Mouse (Mus musculus): ENCODE measurements around the gene Rspo1. TPM values are rescaled to one million over a fixed set of nuclear protein-coding genes. Genes with fewer than 3 reads are reported as not detected.

Rspo1 gene
- polyA plus RNA-seq, 1 experiment from 2014 or later: 18.3 TPM

GRCm38 (mm10) chr4:125002978-125003377 lies 16.7 kb downstream of the Rspo1 start:
- H3K4me3 ChIP-seq (ENCODE audit: low read depth, low read length): no peak overlapping the region
- no peaks in the 10 kb centered on the region for H3K36me3 ChIP-seq (ENCODE audit: control insufficient read depth, insufficient read depth, low read length)
- no peak overlapping the region for H3K9ac ChIP-seq (replicated peaks; ENCODE audit: low read depth, low read length)
- peaks cover 4% of the 10 kb centered on the region; the same call in 1 of the 2 replicates for H3K27me3 ChIP-seq (ENCODE audit: control insufficient read depth, insufficient read depth, low read length)
- H3K9me3 ChIP-seq (ENCODE audit: control insufficient read depth, low read depth, low read length): no peaks in the 10 kb centered on the region
- H3K4me2 ChIP-seq (replicated peaks; ENCODE audit: low read depth, low read length): no peak overlapping the region
- 52% methylated on average over 8 of the region's 8 CpGs for WGBS
- no peak overlapping the region for H3K27ac ChIP-seq (ENCODE audit: low read length)
- no peaks in the 10 kb centered on the region for H3K4me1 ChIP-seq (ENCODE audit: control insufficient read depth, insufficient read depth, low read length)
- ATAC-seq (ENCODE audit: insufficient number of reproducible peaks, insufficient read depth, low FRiP score, low read depth): no peak

- no peak overlapping the region for H3K4me3 ChIP-seq (ENCODE audit: low read depth, low read length)
- no peak overlapping the region for H3K27ac ChIP-seq (ENCODE audit: low read length)
- no peaks in the 10 kb centered on the region for H3K9me3 ChIP-seq (ENCODE audit: control insufficient read depth, low read depth, low read length)
- H3K36me3 ChIP-seq (ENCODE audit: control insufficient read depth, insufficient read depth, low read length): no peaks in the 10 kb centered on the region
- no peak overlapping the region for H3K4me2 ChIP-seq (replicated peaks; ENCODE audit: low read depth, low read length)
- WGBS: 41% methylated on average over 12 of the region's 12 CpGs
- H3K9ac ChIP-seq (replicated peaks; ENCODE audit: low read depth, low read length): no peak overlapping the region
- no peak for ATAC-seq (ENCODE audit: insufficient number of reproducible peaks, insufficient read depth, low FRiP score, low read depth)
- no peaks in the 10 kb centered on the region for H3K4me1 ChIP-seq (ENCODE audit: control insufficient read depth, insufficient read depth, low read length)
- peaks cover 6% of the 10 kb centered on the region; the same call in 1 of the 2 replicates for H3K27me3 ChIP-seq (ENCODE audit: control insufficient read depth, insufficient read depth, low read length)
Measured at GRCm38 (mm10) chr4:125004886-125005285, 18.7 kb downstream of the Rspo1 start.

- H3K4me1 ChIP-seq (ENCODE audit: control insufficient read depth, insufficient read depth, low read length): no peaks in the 10 kb centered on the region
- no peak overlapping the region for H3K27ac ChIP-seq (ENCODE audit: low read length)
- peaks cover 6% of the 10 kb centered on the region; the same call in 1 of the 2 replicates for H3K27me3 ChIP-seq (ENCODE audit: control insufficient read depth, insufficient read depth, low read length)
- WGBS: 57% methylated on average over 15 of the region's 15 CpGs
- H3K4me2 ChIP-seq (replicated peaks; ENCODE audit: low read depth, low read length): no peak overlapping the region
- no peak for ATAC-seq (ENCODE audit: insufficient number of reproducible peaks, insufficient read depth, low FRiP score, low read depth)
- H3K9ac ChIP-seq (replicated peaks; ENCODE audit: low read depth, low read length): no peak overlapping the region
- no peaks in the 10 kb centered on the region for H3K9me3 ChIP-seq (ENCODE audit: control insufficient read depth, low read depth, low read length)
- H3K4me3 ChIP-seq (ENCODE audit: low read depth, low read length): no peak overlapping the region
- no peaks in the 10 kb centered on the region for H3K36me3 ChIP-seq (ENCODE audit: control insufficient read depth, insufficient read depth, low read length)
Measured at GRCm38 (mm10) chr4:125007460-125007859, 21.2 kb downstream of the Rspo1 start.

- ATAC-seq (ENCODE audit: insufficient number of reproducible peaks, insufficient read depth, low FRiP score, low read depth): no peak
- WGBS: 67% methylated on average over 6 of the region's 6 CpGs
- Histone ChIP-seq H3K27me3 (ENCODE audit: control insufficient read depth, insufficient read depth, low read length) (peaks cover 6% of the 10 kb centered on the region; the same call in 1 of the 2 replicates), H3K4me1 (ENCODE audit: control insufficient read depth, insufficient read depth, low read length) (no peaks in the 10 kb centered on the region), H3K4me2 (replicated peaks; ENCODE audit: low read depth, low read length) (no peak overlapping the region), H3K36me3 (ENCODE audit: control insufficient read depth, insufficient read depth, low read length) (no peaks in the 10 kb centered on the region), H3K27ac (ENCODE audit: low read length) (no peak overlapping the region), H3K9ac (replicated peaks; ENCODE audit: low read depth, low read length) (no peak overlapping the region), H3K9me3 (ENCODE audit: control insufficient read depth, low read depth, low read length) (no peaks in the 10 kb centered on the region), H3K4me3 (ENCODE audit: low read depth, low read length) (no peak overlapping the region)
Measured at GRCm38 (mm10) chr4:125008220-125008619, 22.0 kb downstream of the Rspo1 start.

- WGBS: 53% methylated on average over 8 of the region's 8 CpGs
- H3K4me1 ChIP-seq (ENCODE audit: control insufficient read depth, insufficient read depth, low read length): no peaks in the 10 kb centered on the region
- no peaks in the 10 kb centered on the region for H3K9me3 ChIP-seq (ENCODE audit: control insufficient read depth, low read depth, low read length)
- H3K9ac ChIP-seq (replicated peaks; ENCODE audit: low read depth, low read length): no peak overlapping the region
- ATAC-seq (ENCODE audit: insufficient number of reproducible peaks, insufficient read depth, low FRiP score, low read depth): no peak
- no peak overlapping the region for H3K27ac ChIP-seq (ENCODE audit: low read length)
- H3K36me3 ChIP-seq (ENCODE audit: control insufficient read depth, insufficient read depth, low read length): no peaks in the 10 kb centered on the region
- H3K4me3 ChIP-seq (ENCODE audit: low read depth, low read length): no peak overlapping the region
- no peak overlapping the region for H3K4me2 ChIP-seq (replicated peaks; ENCODE audit: low read depth, low read length)
- peaks cover 6% of the 10 kb centered on the region; the same call in 1 of the 2 replicates for H3K27me3 ChIP-seq (ENCODE audit: control insufficient read depth, insufficient read depth, low read length)
Measured at GRCm38 (mm10) chr4:125008712-125009111, 22.5 kb downstream of the Rspo1 start.

GRCm38 (mm10) chr4:125015806-125016635 lies 29.8 kb downstream of the Rspo1 start, which contains the start of gene Gnl2:
Gene Gnl2 (plus strand): TSS chr4:125016585.
- no peaks in the 10 kb centered on the region for H3K36me3 ChIP-seq (ENCODE audit: control insufficient read depth, insufficient read depth, low read length)
- no peaks in the 10 kb centered on the region for H3K4me1 ChIP-seq (ENCODE audit: control insufficient read depth, insufficient read depth, low read length)
- H3K9ac ChIP-seq (replicated peaks; ENCODE audit: low read depth, low read length): no peak within 1 kb of the TSS
- H3K27me3 ChIP-seq (ENCODE audit: control insufficient read depth, insufficient read depth, low read length): no peaks in the 10 kb centered on the region
- ATAC-seq (ENCODE audit: insufficient number of reproducible peaks, insufficient read depth, low FRiP score, low read depth): no peak
- no peaks in the 10 kb centered on the region for H3K9me3 ChIP-seq (ENCODE audit: control insufficient read depth, low read depth, low read length)
- no peak within 1 kb of the TSS for H3K4me3 ChIP-seq (ENCODE audit: low read depth, low read length)
- H3K27ac ChIP-seq (ENCODE audit: low read length): no peak within 1 kb of the TSS
- WGBS: 72% methylated on average over 10 of the region's 10 CpGs
- no peak within 1 kb of the TSS for H3K4me2 ChIP-seq (replicated peaks; ENCODE audit: low read depth, low read length)

- no peaks in the 10 kb centered on the region for H3K36me3 ChIP-seq (ENCODE audit: control insufficient read depth, insufficient read depth, low read length)
- H3K4me2 ChIP-seq (replicated peaks; ENCODE audit: low read depth, low read length): no peak overlapping the region
- WGBS: 66% methylated on average over 11 of the region's 11 CpGs
- no peak overlapping the region for H3K27ac ChIP-seq (ENCODE audit: low read length)
- no peaks in the 10 kb centered on the region for H3K9me3 ChIP-seq (ENCODE audit: control insufficient read depth, low read depth, low read length)
- H3K9ac ChIP-seq (replicated peaks; ENCODE audit: low read depth, low read length): no peak overlapping the region
- ATAC-seq (ENCODE audit: insufficient number of reproducible peaks, insufficient read depth, low FRiP score, low read depth): no peak
- H3K4me3 ChIP-seq (ENCODE audit: low read depth, low read length): no peak overlapping the region
- no peaks in the 10 kb centered on the region for H3K4me1 ChIP-seq (ENCODE audit: control insufficient read depth, insufficient read depth, low read length)
- no peaks in the 10 kb centered on the region for H3K27me3 ChIP-seq (ENCODE audit: control insufficient read depth, insufficient read depth, low read length)
Measured at GRCm38 (mm10) chr4:125017431-125017830, 31.2 kb downstream of the Rspo1 start.

GRCm38 (mm10) chr4:125020780-125021538 lies 34.7 kb downstream of the Rspo1 start:
- no peaks in the 10 kb centered on the region for H3K9me3 ChIP-seq (ENCODE audit: control insufficient read depth, low read depth, low read length)
- H3K27me3 ChIP-seq (ENCODE audit: control insufficient read depth, insufficient read depth, low read length): no peaks in the 10 kb centered on the region
- ATAC-seq (ENCODE audit: insufficient number of reproducible peaks, insufficient read depth, low FRiP score, low read depth): no peak
- no peak overlapping the region for H3K4me3 ChIP-seq (ENCODE audit: low read depth, low read length)
- no peaks in the 10 kb centered on the region for H3K4me1 ChIP-seq (ENCODE audit: control insufficient read depth, insufficient read depth, low read length)
- H3K36me3 ChIP-seq (ENCODE audit: control insufficient read depth, insufficient read depth, low read length): no peaks in the 10 kb centered on the region
- H3K27ac ChIP-seq (ENCODE audit: low read length): no peak overlapping the region
- no peak overlapping the region for H3K4me2 ChIP-seq (replicated peaks; ENCODE audit: low read depth, low read length)
- no peak overlapping the region for H3K9ac ChIP-seq (replicated peaks; ENCODE audit: low read depth, low read length)
- WGBS: 35% methylated on average over 11 of the region's 11 CpGs

Measured in stomach, embryonic 14.5 days (tissue).